Mouse (Mus musculus) R1 (cell line): ENCODE data around the gene Dock1.

Source experiments
- DNase-seq: peaks from one replicate; pipeline ENCODE4 v3.0.0-alpha.2; 2018; ENCODE audit warnings: low read depth, low spot score

The Dock1 gene

DNA sequence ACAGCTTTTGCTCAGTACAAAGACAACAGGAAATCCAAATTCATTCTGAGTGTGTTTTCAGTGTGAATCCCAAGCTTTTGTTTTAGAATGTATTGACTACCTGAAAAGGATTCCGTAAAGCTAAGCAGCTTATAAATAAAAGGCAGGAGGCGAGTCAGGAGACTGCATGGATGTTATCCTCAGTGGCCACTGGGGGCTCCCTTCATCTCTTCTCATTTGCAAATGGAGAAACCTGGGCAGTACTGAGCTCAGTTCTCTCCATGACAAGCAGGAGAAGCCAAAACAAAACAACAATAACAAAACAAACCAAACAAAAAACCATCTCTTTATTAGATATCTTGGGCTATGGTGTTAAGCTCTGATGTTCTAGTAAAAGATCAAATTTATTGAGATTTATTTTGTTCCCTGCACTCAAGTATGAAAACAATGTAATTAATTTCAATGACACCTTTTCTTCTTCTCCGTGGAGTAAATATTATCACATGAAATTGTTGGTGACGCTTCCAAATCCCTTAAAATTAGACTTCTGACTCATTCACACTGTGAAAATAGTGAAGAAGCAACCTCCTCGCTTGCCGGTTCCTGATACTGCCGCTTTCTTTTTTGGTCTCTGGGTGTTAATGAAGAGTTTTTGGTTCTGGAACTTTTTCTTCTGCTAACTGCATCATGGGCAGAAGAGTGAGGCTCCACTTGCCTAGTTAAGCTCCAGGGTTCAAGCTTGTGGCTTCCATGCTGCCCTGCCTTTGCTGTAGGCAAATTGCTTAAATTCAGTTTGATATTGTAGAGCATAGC is 275.7 kb downstream of the Dock1 start:
- DNase-seq: peak; percentile 59

DNA sequence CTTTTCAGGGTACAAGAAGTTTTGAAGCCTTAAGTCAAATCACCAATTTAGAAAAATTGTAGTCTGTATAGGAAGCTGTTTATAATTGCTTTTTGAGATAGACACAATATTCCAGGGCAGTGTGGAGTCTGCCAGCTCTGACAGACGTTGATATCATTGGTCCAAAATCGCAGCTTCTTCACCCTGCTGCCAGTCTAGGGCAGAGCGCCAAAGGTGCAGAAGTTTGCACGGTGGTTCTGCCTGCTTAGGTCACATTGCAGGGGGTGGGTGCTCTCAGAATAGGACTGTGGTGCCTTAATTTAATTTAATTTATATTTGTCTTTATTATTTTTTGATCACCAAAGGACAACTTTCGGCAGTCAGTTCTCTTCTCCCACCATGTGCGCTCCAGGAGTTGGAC is 288.6 kb downstream of the Dock1 start:
- DNase-seq: no peak

DNA sequence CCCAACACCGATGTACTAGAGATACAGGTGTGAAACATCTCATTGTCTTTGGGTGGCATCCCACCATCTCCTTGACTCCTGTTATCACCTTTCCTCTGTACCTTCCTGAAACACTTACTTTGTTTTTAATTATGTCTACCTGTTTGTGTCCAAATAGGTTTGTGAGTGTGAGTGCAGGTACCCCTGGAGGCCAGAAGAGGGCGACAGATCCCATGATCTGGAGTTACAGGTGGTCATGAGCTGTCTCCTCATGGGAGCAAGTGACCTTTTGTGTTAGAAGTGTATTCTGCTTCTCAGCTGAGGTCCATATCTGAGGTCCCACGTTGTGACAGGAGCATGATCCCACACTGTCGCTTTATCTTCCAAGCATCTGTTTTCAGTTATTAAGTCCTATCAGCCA is 290.4 kb downstream of the Dock1 start:
- peak; percentile 61 for DNase-seq

DNA sequence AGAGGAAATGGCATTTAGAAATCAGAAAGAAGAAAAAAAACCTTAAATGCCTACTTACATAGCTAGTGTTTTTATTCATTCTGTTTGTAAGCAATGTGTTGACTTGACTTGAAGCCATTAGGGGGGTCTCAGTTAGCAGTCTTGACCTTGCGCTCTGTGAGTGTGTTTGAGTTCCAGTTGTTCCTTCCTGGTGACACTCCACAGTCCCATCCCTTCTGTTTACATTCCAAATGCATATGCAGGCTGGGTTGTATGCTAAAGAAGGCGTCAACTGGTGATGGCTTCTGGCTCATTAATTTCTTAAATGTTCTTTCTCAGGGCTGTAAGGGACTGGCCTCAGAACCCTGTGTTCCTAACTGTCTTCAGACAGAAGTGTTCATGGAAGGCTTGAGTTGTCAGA is 291.2 kb downstream of the Dock1 start:
- no peak for DNase-seq

DNA sequence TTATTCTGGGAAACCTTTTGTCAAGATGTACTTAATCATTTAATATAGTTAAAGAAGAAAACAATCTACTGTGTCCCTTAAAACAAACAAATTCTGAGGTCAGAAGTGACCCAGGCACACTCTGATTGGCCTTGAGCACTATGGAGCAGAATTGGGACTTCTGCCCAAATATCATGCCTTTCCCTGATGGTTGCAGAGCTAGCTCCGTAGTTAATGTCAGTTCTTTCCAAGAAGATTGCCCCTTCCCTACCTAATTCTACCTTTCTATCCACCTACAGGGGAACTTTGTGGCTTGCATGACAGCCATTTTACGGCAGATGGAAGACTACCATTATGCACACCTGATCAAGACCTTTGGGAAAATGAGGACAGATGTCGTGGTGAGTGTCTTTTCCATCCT is 319.8 kb downstream of the Dock1 start:
- DNase-seq: no peak

DNA sequence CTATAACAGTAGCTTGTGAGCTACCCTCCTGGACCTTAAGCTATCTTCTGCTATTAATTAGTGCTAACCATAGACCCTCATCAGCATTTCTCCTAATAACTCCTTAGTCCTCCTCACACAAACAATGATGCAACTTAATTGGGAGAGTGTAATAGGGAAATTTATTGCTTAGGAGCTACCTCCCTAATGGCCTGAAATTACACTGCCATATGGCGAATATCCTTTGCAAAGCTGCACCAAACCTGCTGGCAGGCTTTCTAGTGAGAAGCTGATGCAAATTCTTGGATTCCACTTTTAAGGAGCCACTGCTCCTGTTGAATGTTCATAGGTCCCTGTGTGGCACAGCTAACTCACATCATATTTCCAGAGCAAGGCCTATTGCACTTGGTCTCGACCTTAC is 320.5 kb downstream of the Dock1 start:
- DNase-seq: no peak

DNA sequence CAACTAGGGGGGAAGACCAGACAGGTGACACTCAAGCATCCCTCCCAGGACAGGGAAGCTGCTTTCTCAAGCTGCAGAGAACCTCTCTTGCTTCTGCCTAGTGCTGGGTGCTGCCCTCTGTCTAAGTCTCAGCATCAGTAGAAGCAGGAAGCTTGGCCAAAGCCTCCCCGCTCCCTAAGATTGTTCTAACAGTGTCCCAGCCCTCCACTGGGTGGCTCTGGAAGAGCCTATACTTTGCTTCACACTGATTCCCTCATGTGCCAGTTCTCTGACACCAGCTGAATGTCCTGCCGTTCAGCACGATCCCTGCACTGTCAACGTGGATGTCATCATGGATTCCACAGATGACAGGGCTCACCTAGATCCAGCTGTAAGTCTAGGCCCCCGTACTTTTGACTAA is 324.5 kb downstream of the Dock1 start:
- DNase-seq: no peak

- DNase-seq: no peak
Observed at GRCm38 (mm10) chr7:135002216-135002615, 331.8 kb downstream of the Dock1 start.

- DNase-seq: no peak
Observed at GRCm38 (mm10) chr7:135002891-135003290, 332.4 kb downstream of the Dock1 start.

- DNase-seq: no peak
Observed at GRCm38 (mm10) chr7:135005964-135006560, 335.6 kb downstream of the Dock1 start.

DNA sequence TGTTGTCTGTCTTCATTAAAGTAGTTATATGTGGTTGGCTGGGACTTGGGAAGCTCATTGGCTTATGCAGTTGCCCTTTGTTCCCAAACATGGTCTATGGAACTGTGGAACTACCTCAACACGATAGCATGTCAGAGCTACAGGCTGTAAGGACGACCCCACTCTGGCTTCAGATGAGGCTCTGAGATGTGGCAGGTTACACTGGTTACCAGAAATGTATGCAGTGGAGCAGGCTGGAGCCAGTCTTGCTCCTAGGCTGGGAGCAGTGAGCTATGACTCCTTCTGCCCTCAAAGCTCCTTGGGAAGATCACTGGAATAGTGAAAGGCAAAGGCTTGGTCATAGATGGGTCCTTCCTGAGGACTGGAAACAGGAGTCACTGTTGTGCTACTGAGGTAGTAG is 337.6 kb downstream of the Dock1 start:
- no peak for DNase-seq

- DNase-seq: no peak
Observed at GRCm38 (mm10) chr7:135010997-135011396, 340.5 kb downstream of the Dock1 start.

- DNase-seq: no peak
Observed at GRCm38 (mm10) chr7:135017531-135017930, 347.1 kb downstream of the Dock1 start.

DNA sequence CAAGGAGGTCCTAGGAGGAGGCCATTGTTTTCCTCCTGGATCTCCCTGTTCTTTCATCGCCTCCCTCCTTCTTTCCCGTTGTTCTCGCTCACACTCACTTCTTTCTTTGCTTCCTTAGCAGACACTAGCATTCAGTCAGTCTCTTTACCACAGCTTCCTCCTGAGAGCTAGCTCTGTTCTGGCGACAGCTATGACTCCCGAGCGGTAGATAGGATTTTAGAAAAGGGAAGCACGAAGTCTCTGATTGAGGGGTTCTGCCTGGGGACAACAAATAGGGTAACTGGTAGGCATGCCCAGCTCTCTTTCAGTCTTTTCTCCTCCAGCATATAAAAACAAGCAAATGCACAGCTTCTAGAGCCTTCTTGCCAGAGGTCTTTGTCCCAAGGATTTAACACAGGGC is 350.3 kb downstream of the Dock1 start:
- no peak for DNase-seq

GRCm38 (mm10) chr7:135021544-135022100 is 351.2 kb downstream of the Dock1 start:
- no peak for DNase-seq

- no peak for DNase-seq
Observed at GRCm38 (mm10) chr7:135024531-135024930, 354.1 kb downstream of the Dock1 start.

DNA sequence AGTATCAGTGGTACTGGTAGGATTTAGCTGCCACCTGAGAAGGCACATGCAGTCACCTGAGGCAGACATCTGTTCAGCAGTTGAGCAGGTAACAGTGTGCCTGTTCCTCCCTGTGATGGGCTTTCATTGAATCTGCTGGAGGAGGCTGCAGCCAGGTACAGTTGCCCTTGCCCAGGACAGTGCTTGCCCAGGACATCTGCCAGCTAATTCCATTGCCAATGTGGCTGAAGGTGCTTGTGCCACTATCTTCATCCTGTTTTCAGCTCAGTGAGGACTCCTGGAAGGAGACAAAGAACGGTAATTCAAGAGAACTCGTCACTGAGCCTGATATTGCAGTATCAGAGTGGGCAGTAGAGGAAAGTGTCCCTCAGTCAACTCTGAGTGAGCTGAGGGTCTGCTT is 358.3 kb downstream of the Dock1 start:
- no peak for DNase-seq

DNA sequence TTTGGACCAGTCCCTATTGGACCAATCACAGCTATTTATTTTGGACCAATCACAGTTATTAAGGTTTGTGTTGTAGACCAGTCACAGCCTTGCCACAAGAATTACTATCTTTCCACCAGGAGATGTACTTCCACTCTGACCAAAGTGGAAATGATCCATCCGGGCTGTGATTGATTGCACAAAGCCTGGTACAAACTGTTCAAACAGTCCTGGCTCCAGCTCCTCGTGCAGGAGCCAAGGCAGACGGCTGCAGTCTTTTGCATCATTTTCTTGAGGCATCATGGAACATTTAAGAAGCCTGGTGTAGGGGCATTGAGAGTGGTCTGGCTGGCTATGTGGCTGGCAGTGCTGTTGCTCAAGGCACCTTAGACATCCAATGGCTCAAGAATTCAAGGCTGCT is 358.7 kb downstream of the Dock1 start:
- DNase-seq: no peak

- DNase-seq: no peak
Observed at GRCm38 (mm10) chr7:135031466-135031865, 361.0 kb downstream of the Dock1 start.

GRCm38 (mm10) chr7:135034811-135035210 is 364.4 kb downstream of the Dock1 start:
- DNase-seq: no peak

DNA sequence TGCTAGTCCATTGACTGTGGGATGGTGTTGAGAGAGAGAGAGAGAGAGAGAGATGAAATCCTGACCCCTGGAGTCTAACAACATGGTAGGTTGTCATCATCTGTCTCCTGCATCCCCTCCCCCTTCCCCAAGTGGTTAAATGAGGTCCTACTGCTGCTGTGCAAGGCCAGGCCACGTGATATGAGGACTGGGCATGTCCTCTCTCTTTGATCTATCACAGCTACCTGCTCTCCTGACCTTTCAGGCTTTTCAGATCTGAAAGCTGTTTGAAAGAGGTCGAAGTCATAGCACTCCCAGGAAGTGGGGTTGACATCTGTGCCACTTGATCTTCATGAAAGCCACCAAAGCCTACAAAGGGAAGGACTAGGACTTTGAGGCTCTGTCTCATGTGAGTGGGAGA is 365.2 kb downstream of the Dock1 start:
- DNase-seq: no peak

DNA sequence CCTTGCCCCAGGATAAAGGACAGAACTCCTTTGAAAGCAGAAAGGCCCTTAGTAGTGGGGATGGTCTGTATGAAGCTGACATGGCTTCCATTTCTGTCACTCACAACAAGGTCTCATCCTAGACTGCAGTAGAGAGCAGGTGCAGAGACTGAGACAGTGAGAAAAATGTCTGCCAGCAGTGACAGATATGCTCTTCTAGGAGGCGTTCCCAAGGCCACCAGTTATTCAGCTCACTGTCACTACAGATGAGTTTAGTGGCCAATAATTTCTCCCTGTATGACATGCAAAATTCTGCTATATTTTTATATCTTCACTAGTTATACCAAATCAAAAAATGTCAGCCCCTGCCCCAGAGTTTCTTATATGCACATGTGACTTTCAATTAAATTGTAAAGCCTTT is 368.5 kb downstream of the Dock1 start:
- DNase-seq: no peak
